Mouse (Mus musculus) A20 (cell line): ENCODE data around the gene Bsn.

Experiments
- DNase-seq: peaks from one replicate; pipeline ENCODE4 v3.0.0-alpha.2; 2011; ENCODE audit warnings: low read depth, low spot score

Bsn gene

GRCm38 (mm10) chr9:108054331-108055040 lies 135.7 kb downstream of the Bsn start:
- DNase-seq = no peak

- no peak for DNase-seq
Measured at GRCm38 (mm10) chr9:108053665-108054225, 136.4 kb downstream of the Bsn start.

GRCm38 (mm10) chr9:108052885-108053664 lies 137.1 kb downstream of the Bsn start, which contains the start of gene Amigo3:
Amigo3 (plus strand) TSS chr9:108053159.
- DNase-seq = peak; percentile 91

- no peak for DNase-seq
Measured at GRCm38 (mm10) chr9:108052411-108052810, 137.8 kb downstream of the Bsn start.

- DNase-seq = no peak
Measured at GRCm38 (mm10) chr9:108051931-108052220, 138.3 kb downstream of the Bsn start.

GRCm38 (mm10) chr9:108051184-108051930 lies 138.8 kb downstream of the Bsn start:
- no peak for DNase-seq

GRCm38 (mm10) chr9:108049561-108050251 lies 140.5 kb downstream of the Bsn start:
- no peak for DNase-seq

- DNase-seq = peak; percentile 98
Measured at GRCm38 (mm10) chr9:108049016-108049455, 141.1 kb downstream of the Bsn start, which contains the start of gene Gmppb. Gmppb (plus strand) TSS chr9:108049242.

- no peak for DNase-seq
Measured at GRCm38 (mm10) chr9:108048566-108048955, 141.6 kb downstream of the Bsn start.

GRCm38 (mm10) chr9:108047601-108048565 lies 142.3 kb downstream of the Bsn start:
- DNase-seq = no peak

GRCm38 (mm10) chr9:108046582-108046981 lies 143.6 kb downstream of the Bsn start:
- DNase-seq = no peak
